9 mouse cellular contexts compared by ENCODE assay signal in the genomic region with DNA sequence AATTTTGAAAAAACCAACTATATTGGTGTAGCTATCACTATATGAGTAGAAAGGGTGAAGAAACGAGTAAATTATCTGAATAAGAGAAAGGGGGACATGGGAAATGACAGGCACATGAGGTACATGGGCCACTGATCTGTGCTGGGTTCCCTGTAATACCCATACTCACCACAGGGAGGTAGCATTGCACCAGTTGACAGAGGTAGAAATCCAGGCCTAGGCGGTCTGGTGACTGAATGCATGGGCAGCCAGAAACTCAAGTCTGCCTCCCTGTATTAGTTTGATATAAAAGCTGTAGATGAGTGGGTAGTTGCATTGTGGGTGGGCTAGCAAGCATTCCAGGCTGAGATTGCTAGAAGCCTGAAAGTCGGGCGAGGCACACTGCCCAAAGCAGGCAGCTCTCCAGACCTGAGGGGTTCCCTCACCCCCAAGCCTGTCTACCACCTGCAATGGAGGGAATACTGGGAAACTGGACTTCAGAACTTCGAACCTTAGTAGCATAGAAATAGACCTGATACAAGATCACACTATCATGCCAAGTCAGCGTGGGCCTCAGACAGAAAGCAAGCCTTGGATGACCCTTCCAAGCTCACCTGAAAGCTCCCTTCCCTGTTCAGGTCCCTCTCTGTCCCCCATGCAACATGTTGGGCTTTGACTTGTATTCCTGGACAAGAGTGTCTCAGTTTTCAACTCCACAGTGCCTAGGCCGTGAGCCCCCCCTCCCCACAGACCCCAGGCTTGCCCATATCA. TPM values are rescaled to one million over a fixed set of nuclear protein-coding genes. Genes with fewer than 3 reads are reported as not detected.
DNase-seq lines count a peak whose midpoint lies in the region; ATAC-seq lines count a peak whose summit lies in the region.
"Had no signal": no experiment of that assay in that cellular context is flagged by ENCODE, and none has a peak within 500 bp of the region (broad histone marks: within the 10 kb centered on the region; RNA-seq: fewer than 3 reads in every experiment).

No protein-coding gene starts in this region.

- no peaks in the 10 kb centered on the region for H3K9me3 ChIP-seq in embryonic facial prominence, embryonic 14.5 days (ENCODE audit: control insufficient read depth, low read length)
- no peaks in the 10 kb centered on the region for H3K9me3 ChIP-seq in heart, embryonic 10.5 days
- no peaks in the 10 kb centered on the region for H3K9me3 ChIP-seq in kidney, embryonic 14.5 days (ENCODE audit: control insufficient read depth, low read length)
- H3K9me3 ChIP-seq: embryonic facial prominence, embryonic 15.5 days had no signal

- no peak overlapping the region for H3K4me3 ChIP-seq in embryonic facial prominence, embryonic 14.5 days (ENCODE audit: low read depth, low read length)
- no peak overlapping the region for H3K4me3 ChIP-seq in heart, embryonic 10.5 days
- H3K4me3 ChIP-seq in kidney, embryonic 14.5 days (ENCODE audit: low read length), result no peak overlapping the region
- H3K4me3 ChIP-seq: embryonic facial prominence, embryonic 15.5 days had no signal

- no peak overlapping the region for H3K4me2 ChIP-seq in embryonic facial prominence, embryonic 14.5 days (ENCODE audit: low read depth, low read length)
- no peak overlapping the region for H3K4me2 ChIP-seq in kidney, embryonic 14.5 days (replicated peaks; ENCODE audit: low read depth, low read length)
- H3K4me2 ChIP-seq: embryonic facial prominence, embryonic 15.5 days had no signal

- WGBS in embryonic facial prominence, embryonic 14.5 days, result 61% methylated on average over 7 of the region's 7 CpGs
- 61% methylated on average over 7 of the region's 7 CpGs for WGBS in heart, embryonic 10.5 days
- WGBS in kidney, embryonic 14.5 days, result 63% methylated on average over 7 of the region's 7 CpGs

- peak; percentile 72 for DNase-seq in CD4-positive helper T cell, adult 2 months (ENCODE audit: low read depth, low spot score)
- DNase-seq in adrenal gland, postnatal 36 days, result peak; percentile 64 to 77
- peak; percentile 60 for DNase-seq in embryonic facial prominence, embryonic 14.5 days (ENCODE audit: low spot score)
- DNase-seq in heart, embryonic 10.5 days (ENCODE audit: low spot score), result peak; percentile 90
- DNase-seq in liver, result peak; percentile 90
- DNase-seq in monocyte, adult 2 months (ENCODE audit: low read depth in 1 of 2, low spot score in 2 of 2), result peak; percentile 42 to 52
- DNase-seq in spleen, postnatal 36 days (ENCODE audit: low spot score in 2 of 2), result peak; percentile 67 to 77

- H3K27ac ChIP-seq in embryonic facial prominence, embryonic 14.5 days (replicated peaks; ENCODE audit: low read depth, low read length), result no peak overlapping the region
- peak overlapping the region; percentile 31; the same call in 1 of the 2 replicates for H3K27ac ChIP-seq in heart, embryonic 10.5 days
- H3K27ac ChIP-seq in kidney, embryonic 14.5 days (ENCODE audit: low read depth, low read length), result no peak overlapping the region
- H3K27ac ChIP-seq: embryonic facial prominence, embryonic 15.5 days had no signal

- H3K9ac ChIP-seq in embryonic facial prominence, embryonic 14.5 days (ENCODE audit: low read depth, low read length), result no peak overlapping the region
- H3K9ac ChIP-seq in kidney, embryonic 14.5 days (ENCODE audit: low read depth, low read length), result no peak overlapping the region
- H3K9ac ChIP-seq: embryonic facial prominence, embryonic 15.5 days had no signal

- H3K36me3 ChIP-seq in embryonic facial prominence, embryonic 14.5 days (ENCODE audit: control insufficient read depth, insufficient read depth, low read length), result peaks cover 45% of the 10 kb centered on the region
- peaks cover 37% of the 10 kb centered on the region for H3K36me3 ChIP-seq in heart, embryonic 10.5 days
- H3K36me3 ChIP-seq in kidney, embryonic 14.5 days (ENCODE audit: control insufficient read depth, insufficient read depth, low read length), result peaks cover 47% of the 10 kb centered on the region

- no peaks in the 10 kb centered on the region for H3K27me3 ChIP-seq in embryonic facial prominence, embryonic 14.5 days (replicated peaks; ENCODE audit: control insufficient read depth, insufficient read depth, low read length)
- H3K27me3 ChIP-seq in heart, embryonic 10.5 days (ENCODE audit: insufficient read depth, poor library complexity, severe bottlenecking), result no peaks in the 10 kb centered on the region
- H3K27me3 ChIP-seq in kidney, embryonic 14.5 days (ENCODE audit: control insufficient read depth, insufficient read depth, low read length), result no peaks in the 10 kb centered on the region
- H3K27me3 ChIP-seq: embryonic facial prominence, embryonic 15.5 days had no signal

- no peaks in the 10 kb centered on the region for H3K4me1 ChIP-seq in embryonic facial prominence, embryonic 14.5 days (ENCODE audit: control insufficient read depth, insufficient read depth, low read length)
- H3K4me1 ChIP-seq in heart, embryonic 10.5 days, result peaks cover 12% of the 10 kb centered on the region
- H3K4me1 ChIP-seq in kidney, embryonic 14.5 days (ENCODE audit: control insufficient read depth, insufficient read depth, low read length), result no peaks in the 10 kb centered on the region
- H3K4me1 ChIP-seq: embryonic facial prominence, embryonic 15.5 days had no signal

- ATAC-seq in embryonic facial prominence, embryonic 14.5 days (ENCODE audit: low read depth), result peak; percentile 58; the same call in 1 of the 2 replicates
- peak; percentile 44 for ATAC-seq in kidney, embryonic 14.5 days (ENCODE audit: low FRiP score, low TSS enrichment)

RNA-seq across cellular contexts. Expression of gene Gm5767, which starts 5.7 kb away (rescaled TPM):
- not detected for total RNA-seq in adrenal gland, postnatal 36 days (2021)
- polyA plus RNA-seq in embryonic facial prominence, embryonic 14.5 days (2014; fragmentation: Nextera tagmentation; extraction: Ambion mirVana), result not detected in 2 replicates
- polyA plus RNA-seq in heart, embryonic 10.5 days (2016; fragmentation: Nextera tagmentation; extraction: Ambion mirVana), result not detected in 2 replicates
- not detected in 2 replicates for polyA plus RNA-seq in kidney, embryonic 14.5 days (2014; fragmentation: Nextera tagmentation; extraction: Ambion mirVana)
- polyA plus RNA-seq: embryonic facial prominence, embryonic 15.5 days had no signal

RNA-seq across cellular contexts. Expression of gene Carhsp1, which starts 14.3 kb away (rescaled TPM):
- total RNA-seq in adrenal gland, postnatal 36 days (2021), result 100 to 1,000 TPM in 1 of 2 experiments, 10 to 100 TPM in 1; 50.0 to 107 TPM
- 29.2 and 32.1 TPM in 2 replicates for polyA plus RNA-seq in embryonic facial prominence, embryonic 14.5 days (2014; fragmentation: Nextera tagmentation; extraction: Ambion mirVana)
- polyA plus RNA-seq in heart, embryonic 10.5 days (2016; fragmentation: Nextera tagmentation; extraction: Ambion mirVana), result 127 and 133 TPM in 2 replicates
- polyA plus RNA-seq in kidney, embryonic 14.5 days (2014; fragmentation: Nextera tagmentation; extraction: Ambion mirVana), result 23.1 and 45.2 TPM in 2 replicates

RNA-seq across cellular contexts. Expression of gene Tmem186, which starts 48.8 kb away (rescaled TPM):
- 10 to 100 TPM; 17.1 to 21.1 TPM for total RNA-seq in adrenal gland, postnatal 36 days (2021)
- polyA plus RNA-seq in embryonic facial prominence, embryonic 14.5 days (2014; fragmentation: Nextera tagmentation; extraction: Ambion mirVana), result 11.4 and 14.1 TPM in 2 replicates
- 19.2 and 20.9 TPM in 2 replicates for polyA plus RNA-seq in heart, embryonic 10.5 days (2016; fragmentation: Nextera tagmentation; extraction: Ambion mirVana)
- 11.0 and 13.7 TPM in 2 replicates for polyA plus RNA-seq in kidney, embryonic 14.5 days (2014; fragmentation: Nextera tagmentation; extraction: Ambion mirVana)

RNA-seq across cellular contexts. Expression of gene Pmm2, which starts 48.8 kb away (rescaled TPM):
- 10 to 100 TPM; 44.2 to 50.2 TPM for total RNA-seq in adrenal gland, postnatal 36 days (2021)
- polyA plus RNA-seq in embryonic facial prominence, embryonic 14.5 days (2014; fragmentation: Nextera tagmentation; extraction: Ambion mirVana), result 42.4 and 47.5 TPM in 2 replicates
- polyA plus RNA-seq in heart, embryonic 10.5 days (2016; fragmentation: Nextera tagmentation; extraction: Ambion mirVana), result 49.1 and 52.8 TPM in 2 replicates
- polyA plus RNA-seq in kidney, embryonic 14.5 days (2014; fragmentation: Nextera tagmentation; extraction: Ambion mirVana), result 44.5 and 59.4 TPM in 2 replicates
